ENCODE assay signal across 10 mouse cellular contexts in the genomic region with DNA sequence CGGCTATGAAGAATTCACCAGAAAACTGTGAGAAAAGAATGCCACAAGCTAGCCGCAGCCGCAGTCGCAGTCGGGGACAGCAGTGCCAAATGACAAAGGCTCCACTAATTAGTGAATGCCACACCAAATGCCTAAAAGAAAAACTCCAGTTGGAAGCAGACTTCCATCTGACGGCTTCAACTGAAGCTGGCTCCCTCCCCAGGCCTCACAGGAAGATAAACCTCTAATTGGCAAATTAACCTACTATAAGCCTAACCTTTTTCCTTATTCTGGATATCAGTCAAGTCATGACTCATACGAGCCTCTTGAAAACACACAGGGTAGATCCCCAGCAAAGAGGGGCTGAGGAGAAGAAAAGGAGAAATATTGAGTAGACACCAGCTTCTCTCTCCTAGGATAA. TPM values are rescaled to one million over a fixed set of nuclear protein-coding genes. Genes with fewer than 3 reads are reported as not detected.
A peak's percentile ranks its signal among the peaks of the same experiment; 100 is the strongest.
DNase-seq lines count a peak whose midpoint lies in the region; ATAC-seq lines count a peak whose summit lies in the region.
"Had no signal": no experiment of that assay in that cellular context is flagged by ENCODE, and none has a peak within 500 bp of the region (broad histone marks: within the 10 kb centered on the region; RNA-seq: fewer than 3 reads in every experiment).

No protein-coding gene starts in this region.

- 0 out of 2 replicates have a peak, but pooled peaks have one; percentile 20 for ATAC-seq in cerebellum, adult (ENCODE audit: insufficient number of reproducible peaks, low FRiP score, low TSS enrichment)
- ATAC-seq in limb, embryonic 12.5 days (ENCODE audit: insufficient number of reproducible peaks, insufficient read depth, low FRiP score, low TSS enrichment, low read depth) = no peak
- peak; percentile 91 for ATAC-seq in forebrain, embryonic 14.5 days

- no peak overlapping the region for H3K4me3 ChIP-seq in limb, embryonic 12.5 days (replicated peaks)
- no peak overlapping the region for H3K4me3 ChIP-seq in limb, embryonic 10.5 days
- no peak overlapping the region for H3K4me3 ChIP-seq in forebrain, embryonic 14.5 days (ENCODE audit: low read depth, low read length)
- H3K4me3 ChIP-seq: embryonic facial prominence, embryonic 13.5 days had no signal

- H3K4me2 ChIP-seq in limb, embryonic 12.5 days = no peak overlapping the region
- no peak overlapping the region for H3K4me2 ChIP-seq in forebrain, embryonic 14.5 days (ENCODE audit: low read length)
- H3K4me2 ChIP-seq: embryonic facial prominence, embryonic 13.5 days had no signal

- H3K9ac ChIP-seq in limb, embryonic 12.5 days (replicated peaks) = no peak overlapping the region
- no peak overlapping the region for H3K9ac ChIP-seq in forebrain, embryonic 14.5 days (ENCODE audit: low read length)
- H3K9ac ChIP-seq: embryonic facial prominence, embryonic 13.5 days had no signal

- no peaks in the 10 kb centered on the region for H3K27me3 ChIP-seq in limb, embryonic 12.5 days
- no peaks in the 10 kb centered on the region for H3K27me3 ChIP-seq in limb, embryonic 10.5 days (ENCODE audit: low read depth, poor library complexity, severe bottlenecking)
- no peaks in the 10 kb centered on the region for H3K27me3 ChIP-seq in forebrain, embryonic 14.5 days (replicated peaks; ENCODE audit: control insufficient read depth, insufficient read depth, low read length)
- H3K27me3 ChIP-seq: embryonic facial prominence, embryonic 13.5 days had no signal

- peak overlapping the region; percentile 53; the same call in 1 of the 2 replicates for H3K27ac ChIP-seq in limb, embryonic 12.5 days
- no peak overlapping the region for H3K27ac ChIP-seq in limb, embryonic 10.5 days
- peak overlapping the region; percentile 75 for H3K27ac ChIP-seq in forebrain, embryonic 14.5 days (ENCODE audit: low read depth, low read length)
- H3K27ac ChIP-seq: embryonic facial prominence, embryonic 13.5 days had no signal

- H3K4me1 ChIP-seq in limb, embryonic 12.5 days (replicated peaks) = peaks cover 59% of the 10 kb centered on the region
- peaks cover 62% of the 10 kb centered on the region for H3K4me1 ChIP-seq in limb, embryonic 10.5 days
- peaks cover 14% of the 10 kb centered on the region for H3K4me1 ChIP-seq in forebrain, embryonic 14.5 days (ENCODE audit: control insufficient read depth, insufficient read depth, low read length)

- 58% methylated on average over 7 of the region's 7 CpGs for WGBS in limb, embryonic 12.5 days
- WGBS in limb, embryonic 10.5 days = 67% methylated on average over 7 of the region's 7 CpGs
- WGBS in forebrain, embryonic 14.5 days = under 1% methylated on average over 7 of the region's 7 CpGs

- no peaks in the 10 kb centered on the region for H3K9me3 ChIP-seq in limb, embryonic 12.5 days
- H3K9me3 ChIP-seq in limb, embryonic 10.5 days (replicated peaks) = no peaks in the 10 kb centered on the region
- no peaks in the 10 kb centered on the region for H3K9me3 ChIP-seq in forebrain, embryonic 14.5 days (replicated peaks; ENCODE audit: control insufficient read depth, low read length)
- H3K9me3 ChIP-seq: embryonic facial prominence, embryonic 13.5 days had no signal

- H3K36me3 ChIP-seq in limb, embryonic 12.5 days = peaks cover 32% of the 10 kb centered on the region
- H3K36me3 ChIP-seq in limb, embryonic 10.5 days = peaks cover 86% of the 10 kb centered on the region
- H3K36me3 ChIP-seq in forebrain, embryonic 14.5 days (ENCODE audit: control insufficient read depth, insufficient read depth, low read length) = no peaks in the 10 kb centered on the region

- no peak for DNase-seq in cerebellum, adult 8-10 months
- DNase-seq in limb, embryonic 10.5 days (ENCODE audit: low spot score) = no peak
- DNase-seq in forebrain, embryonic 14.5 days (ENCODE audit: low spot score) = peak; percentile 94
- peak; percentile 24 to 31 for DNase-seq in layer of hippocampus, postnatal 36 days
- no peak for DNase-seq in thymus, postnatal 25 days
- DNase-seq in kidney, postnatal 14 days = no peak
- DNase-seq: kidney, adult 2 months had no signal

RNA-seq across cellular contexts. Expression of a gene that starts 44.9 kb away (rescaled TPM):
- polyA plus RNA-seq in limb, embryonic 12.5 days (2016; fragmentation: Nextera tagmentation; extraction: Ambion mirVana) = 247 and 253 TPM in 2 replicates
- 197 and 253 TPM in 2 replicates for polyA plus RNA-seq in limb, embryonic 10.5 days (2016; fragmentation: Nextera tagmentation; extraction: Ambion mirVana)
- 33.8 and 35.2 TPM in 2 replicates for polyA plus RNA-seq in forebrain, embryonic 14.5 days (2014; fragmentation: Nextera tagmentation; extraction: Ambion mirVana)
- 10 to 100 TPM; 21.8 to 27.2 TPM for total RNA-seq in layer of hippocampus, postnatal 36 days (2021)

Comparison
In these comparisons a context has a peak if more than half of its experiments do, and no peak if none do; other contexts are left out.
1. DNase-seq: peak in forebrain, embryonic 14.5 days (single experiment) and layer of hippocampus, postnatal 36 days (2 of 2); none in cerebellum, adult 8-10 months (single experiment), limb, embryonic 10.5 days (single experiment), thymus, postnatal 25 days (single experiment) and kidney, postnatal 14 days (single experiment).